ENCODE assay signal across 25 mouse cellular contexts in genomic region chr6:108572646-108573045, GRCm38 (mm10).
DNase-seq lines count a peak whose midpoint lies in the region; ATAC-seq and TF ChIP-seq lines count a peak whose summit lies in the region.
"Had no signal": no experiment of that assay in that cellular context is flagged by ENCODE, and none has a peak within 500 bp of the region (broad histone marks: within the 10 kb centered on the region; RNA-seq: fewer than 3 reads in every experiment).

No protein-coding gene starts in this region.

- H3K4me1 ChIP-seq in ES-Bruce4 (ENCODE audit: control insufficient read depth, insufficient read depth, low read length): peaks cover 6% of the 10 kb centered on the region
- H3K4me1 ChIP-seq in stomach, embryonic 16.5 days (ENCODE audit: control insufficient read depth, insufficient read depth, low read length): peaks cover 16% of the 10 kb centered on the region
- peaks cover 8% of the 10 kb centered on the region; the same call in 1 of the 2 replicates for H3K4me1 ChIP-seq in midbrain, embryonic 11.5 days (ENCODE audit: control insufficient read depth, insufficient read depth, low read length)

- no peak for TF ChIP-seq POLR2A in ES-Bruce4 (IDR thresholded peaks at IDR 0.05; ENCODE audit: insufficient read depth, low read length)

- no peak overlapping the region for H3K4me2 ChIP-seq in stomach, embryonic 16.5 days (ENCODE audit: low read depth, low read length)
- no peak overlapping the region for H3K4me2 ChIP-seq in midbrain, embryonic 11.5 days
- H3K4me2 ChIP-seq: embryonic facial prominence, embryonic 12.5 days; forebrain, embryonic 12.5 days; hindbrain, embryonic 15.5 days; limb, embryonic 12.5 days; liver, embryonic 11.5 days; midbrain, embryonic 13.5 days; neural tube, embryonic 13.5 days had no signal

- no peak for ATAC-seq in stomach, embryonic 16.5 days (ENCODE audit: insufficient read depth, low FRiP score)
- ATAC-seq in midbrain, embryonic 11.5 days (ENCODE audit: low FRiP score): no peak
- ATAC-seq: activated CD4-positive, CD25-positive, alpha-beta regulatory T cell, adult 4 months; liver, postnatal 0 days; midbrain, embryonic 13.5 days had no signal

- 48% methylated on average over 7 of the region's 7 CpGs for WGBS in stomach, embryonic 16.5 days
- 37% methylated on average over 7 of the region's 7 CpGs for WGBS in midbrain, embryonic 11.5 days

- no peak for TF ChIP-seq CTCF in ES-Bruce4 (IDR thresholded peaks at IDR 0.05; ENCODE audit: low read depth, low read length)

- H3K27ac ChIP-seq in ES-Bruce4 (ENCODE audit: insufficient read depth, low read length): 0 out of 2 replicates have a peak overlapping the region, but pooled peaks have one; percentile 15
- peak overlapping the region; percentile 34; the same call in 1 of the 2 replicates for H3K27ac ChIP-seq in stomach, embryonic 16.5 days (ENCODE audit: low read length)
- H3K27ac ChIP-seq in midbrain, embryonic 11.5 days (ENCODE audit: low read depth, low read length): no peak overlapping the region
- H3K27ac ChIP-seq: embryonic facial prominence, embryonic 12.5 days; forebrain, embryonic 12.5 days; heart, adult 2 months; hindbrain, embryonic 15.5 days; kidney, postnatal 0 days; limb, embryonic 12.5 days; midbrain, embryonic 13.5 days; neural tube, embryonic 13.5 days had no signal

- intact Hi-C loops in left cerebral cortex, postnatal 10 days (cut with DNase I): no loop called here

- no peak for TF ChIP-seq EP300 in ES-Bruce4 (IDR thresholded peaks at IDR 0.05; ENCODE audit: insufficient read depth, low read depth, low read length)

- H3K9me3 ChIP-seq in ES-Bruce4 (replicated peaks; ENCODE audit: control insufficient read depth, insufficient read depth, low read length, poor library complexity, severe bottlenecking): no peaks in the 10 kb centered on the region
- H3K9me3 ChIP-seq in stomach, embryonic 16.5 days (replicated peaks; ENCODE audit: control insufficient read depth, low read length): no peaks in the 10 kb centered on the region
- no peaks in the 10 kb centered on the region for H3K9me3 ChIP-seq in midbrain, embryonic 11.5 days (ENCODE audit: control insufficient read depth, low read length)
- H3K9me3 ChIP-seq: embryonic facial prominence, embryonic 12.5 days; forebrain, embryonic 12.5 days; hindbrain, embryonic 15.5 days; limb, embryonic 12.5 days; midbrain, embryonic 13.5 days; neural tube, embryonic 13.5 days had no signal

- DNase-seq in urinary bladder, postnatal 25 days (ENCODE audit: low spot score): peak; percentile 6
- no peak for DNase-seq in urinary bladder, postnatal 36 days (ENCODE audit: low spot score in 2 of 2)
- DNase-seq in lung, postnatal 10 days: peak; percentile 25
- no peak for DNase-seq in left cerebral cortex, postnatal 10 days (ENCODE audit: extremely low spot score in 1 of 2, low spot score in 2 of 2)
- DNase-seq in midbrain, embryonic 11.5 days (ENCODE audit: low spot score, missing footprints): no peak
- DNase-seq in thymus, postnatal 4 days: no peak
- DNase-seq: adrenal gland, adult 8-10 months; cerebellum, adult 11-12 months; cerebellum, postnatal 10 days; gastrocnemius, postnatal 36 days; heart, adult 2 months; heart, postnatal 36 days; kidney, adult 18-20 months; liver, postnatal 0 days had no signal

- H3K36me3 ChIP-seq in ES-Bruce4 (ENCODE audit: control insufficient read depth, insufficient read depth, low read length, poor library complexity, severe bottlenecking): no peaks in the 10 kb centered on the region
- H3K36me3 ChIP-seq in stomach, embryonic 16.5 days (ENCODE audit: control insufficient read depth, insufficient read depth, low read length): no peaks in the 10 kb centered on the region
- H3K36me3 ChIP-seq in midbrain, embryonic 11.5 days (ENCODE audit: control insufficient read depth, insufficient read depth, low read length): no peaks in the 10 kb centered on the region
- H3K36me3 ChIP-seq: embryonic facial prominence, embryonic 12.5 days; forebrain, embryonic 12.5 days; hindbrain, embryonic 15.5 days; limb, embryonic 12.5 days; midbrain, embryonic 13.5 days; neural tube, embryonic 13.5 days had no signal

- no peaks in the 10 kb centered on the region for H3K27me3 ChIP-seq in ES-Bruce4 (ENCODE audit: control insufficient read depth, insufficient read depth, low read length, poor library complexity, severe bottlenecking)
- no peaks in the 10 kb centered on the region for H3K27me3 ChIP-seq in stomach, embryonic 16.5 days (ENCODE audit: control insufficient read depth, insufficient read depth, low read length)
- H3K27me3 ChIP-seq in midbrain, embryonic 11.5 days (ENCODE audit: control insufficient read depth, insufficient read depth, low read length): no peaks in the 10 kb centered on the region
- H3K27me3 ChIP-seq: embryonic facial prominence, embryonic 12.5 days; hindbrain, embryonic 15.5 days; limb, embryonic 12.5 days; midbrain, embryonic 13.5 days; neural tube, embryonic 13.5 days had no signal

- H3K4me3 ChIP-seq in ES-Bruce4 (ENCODE audit: low read depth, low read length): no peak overlapping the region
- H3K4me3 ChIP-seq in stomach, embryonic 16.5 days (replicated peaks; ENCODE audit: low read length): no peak overlapping the region
- H3K4me3 ChIP-seq in midbrain, embryonic 11.5 days (ENCODE audit: low read depth, low read length): no peak overlapping the region
- H3K4me3 ChIP-seq: embryonic facial prominence, embryonic 12.5 days; forebrain, embryonic 12.5 days; heart, adult 2 months; hindbrain, embryonic 15.5 days; limb, embryonic 12.5 days; midbrain, embryonic 13.5 days; neural tube, embryonic 13.5 days had no signal

- no peak overlapping the region for H3K9ac ChIP-seq in ES-Bruce4 (ENCODE audit: low read depth, poor library complexity, severe bottlenecking)
- H3K9ac ChIP-seq in stomach, embryonic 16.5 days (ENCODE audit: low read length): no peak overlapping the region
- no peak overlapping the region for H3K9ac ChIP-seq in midbrain, embryonic 11.5 days (ENCODE audit: low read length)
- H3K9ac ChIP-seq: embryonic facial prominence, embryonic 12.5 days; forebrain, embryonic 12.5 days; hindbrain, embryonic 15.5 days; limb, embryonic 12.5 days; liver, postnatal 0 days; midbrain, embryonic 13.5 days; neural tube, embryonic 13.5 days had no signal

Comparison
In these comparisons a context has a peak if more than half of its experiments do, and no peak if none do; other contexts are left out.
1. DNase-seq: peak in urinary bladder, postnatal 25 days (single experiment) and lung, postnatal 10 days (single experiment); none in urinary bladder, postnatal 36 days (0 of 2), left cerebral cortex, postnatal 10 days (0 of 2), midbrain, embryonic 11.5 days (single experiment) and thymus, postnatal 4 days (single experiment).